13 mouse cellular contexts compared by ENCODE assay signal in the genomic region with DNA sequence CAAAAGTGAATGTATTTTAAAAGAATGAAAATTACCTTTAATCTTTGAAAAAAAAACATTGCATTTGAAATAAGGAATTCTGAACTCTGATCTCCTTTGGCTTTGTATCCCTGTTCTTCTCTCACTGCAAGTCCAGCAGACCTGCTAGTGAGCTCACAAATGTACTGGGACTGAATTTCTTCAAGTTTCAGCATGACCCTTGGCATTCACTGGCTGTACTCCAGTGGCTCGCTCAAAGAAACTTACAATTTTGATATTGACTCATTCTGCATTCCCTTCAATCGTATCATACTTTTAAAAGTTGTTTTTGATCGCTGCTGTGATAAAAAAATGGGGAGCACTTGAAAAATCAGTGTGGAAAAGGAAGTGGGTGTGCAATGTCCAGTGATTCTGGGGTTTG.
"Had no signal": no experiment of that assay in that cellular context is flagged by ENCODE, and none has a peak within 500 bp of the region (broad histone marks: within the 10 kb centered on the region; RNA-seq: fewer than 3 reads in every experiment).

No protein-coding gene starts in this region.

- DNase-seq: gastrocnemius, postnatal 14 days; gastrocnemius, postnatal 36 days; heart, adult 11 months; heart, adult 2 months; heart, postnatal 14 days; heart, postnatal 36 days; kidney, adult 11 months; kidney, adult 8-10 months; kidney, postnatal 10 days; kidney, postnatal 25 days; kidney, postnatal 4 days; layer of hippocampus, postnatal 36 days; left cerebral cortex, postnatal 4 days had no signal
